Mouse (Mus musculus) cerebellum, adult 9-10 months (tissue): ENCODE measurements around the gene Clip2.
"Not testable (repeated sequence)": the region's sequence is repeated elsewhere in the genome, so short reads cannot be mapped to it uniquely, and the experiment has no call there.

Experiments used
- DNase-seq: peaks from one replicate; pipeline ENCODE4 v3.0.0; 2022

Clip2 gene

GRCm38 (mm10) chr5:134456503-134456962 lies 95.7 kb downstream of the Clip2 start, which contains the start of gene Gtf2ird1:
Gtf2ird1 (minus strand) TSS chr5:134456716.
- peak; percentile 83 for DNase-seq

GRCm38 (mm10) chr5:134455914-134456423 lies 96.3 kb downstream of the Clip2 start:
- peak; percentile 74 for DNase-seq

GRCm38 (mm10) chr5:134455186-134455895 lies 96.9 kb downstream of the Clip2 start:
- peak; percentile 53 for DNase-seq

GRCm38 (mm10) chr5:134454421-134454820 lies 97.8 kb downstream of the Clip2 start:
- no peak for DNase-seq

GRCm38 (mm10) chr5:134453577-134453976 lies 98.7 kb downstream of the Clip2 start:
- no peak for DNase-seq

GRCm38 (mm10) chr5:134446755-134447154 lies 105.5 kb downstream of the Clip2 start:
- not testable (repeated sequence) for DNase-seq

GRCm38 (mm10) chr5:134445895-134446294 lies 106.3 kb downstream of the Clip2 start:
- DNase-seq = no peak

GRCm38 (mm10) chr5:134445208-134445831 lies 106.9 kb downstream of the Clip2 start:
- no peak for DNase-seq

- DNase-seq = no peak
These were observed 107.8 kb downstream of the Clip2 start for GRCm38 (mm10) chr5:134444473-134444872.

- no peak for DNase-seq
These were observed 110.2 kb downstream of the Clip2 start for GRCm38 (mm10) chr5:134442066-134442465.

GRCm38 (mm10) chr5:134441105-134441504 lies 111.1 kb downstream of the Clip2 start:
- no peak for DNase-seq

- DNase-seq = no peak
These were observed 112.1 kb downstream of the Clip2 start for GRCm38 (mm10) chr5:134440098-134440497.

GRCm38 (mm10) chr5:134439481-134439880 lies 112.8 kb downstream of the Clip2 start:
- DNase-seq = no peak
